Mouse (Mus musculus): ENCODE data around the gene Oaz1. TPM values are rescaled to one million over a fixed set of nuclear protein-coding genes. Genes with fewer than 3 reads are reported as not detected.

Gene Oaz1
- polyA plus RNA-seq (2015; fragmentation: Nextera tagmentation; extraction: Ambion mirVana) = 1,304 and 1,343 TPM in 2 replicates

DNA sequence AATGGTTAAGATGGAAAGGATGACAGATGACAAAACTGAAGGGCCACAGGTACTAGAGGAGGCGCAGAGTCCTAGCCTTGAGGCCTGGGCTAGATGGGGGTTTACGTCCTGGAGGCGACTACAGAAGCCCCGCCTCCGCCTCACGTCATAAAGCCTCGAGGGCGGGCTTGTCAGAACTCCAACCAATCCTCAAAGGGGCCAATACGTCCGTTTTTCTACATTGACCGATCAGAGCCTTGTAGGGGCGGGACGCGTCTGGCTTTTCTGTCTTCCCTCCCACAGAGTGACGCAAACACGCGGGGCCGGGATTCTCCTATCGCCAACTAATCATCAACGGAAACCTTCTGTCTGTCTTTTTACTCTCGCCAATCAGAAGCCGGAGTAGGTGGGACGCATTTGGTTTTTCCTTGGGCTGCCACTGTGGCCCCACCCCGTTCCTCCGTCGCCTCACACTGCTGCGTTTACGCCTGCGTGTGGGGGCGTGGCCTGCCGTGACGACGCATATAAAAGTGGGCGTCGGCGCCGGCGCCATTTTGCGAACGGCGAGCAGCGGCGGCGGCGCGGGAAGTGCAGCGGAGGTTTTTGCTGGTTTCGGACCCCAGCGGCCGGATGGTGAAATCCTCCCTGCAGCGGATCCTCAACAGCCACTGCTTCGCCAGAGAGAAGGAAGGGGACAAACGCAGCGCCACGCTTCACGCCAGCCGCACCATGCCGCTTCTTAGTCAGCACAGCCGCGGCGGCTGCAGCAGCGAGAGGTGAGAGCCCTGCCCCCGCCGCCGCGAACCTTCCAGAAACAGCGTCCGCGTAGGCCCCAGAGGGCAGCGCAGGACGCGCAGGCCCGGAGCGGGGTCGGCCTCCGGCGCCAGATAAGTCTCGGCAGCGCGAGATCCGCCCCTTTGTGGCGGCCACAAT is at the start of gene Oaz1:
Gene Oaz1 (plus strand): TSS at position 506 of the 912 bp plus-strand sequence.

DNA sequence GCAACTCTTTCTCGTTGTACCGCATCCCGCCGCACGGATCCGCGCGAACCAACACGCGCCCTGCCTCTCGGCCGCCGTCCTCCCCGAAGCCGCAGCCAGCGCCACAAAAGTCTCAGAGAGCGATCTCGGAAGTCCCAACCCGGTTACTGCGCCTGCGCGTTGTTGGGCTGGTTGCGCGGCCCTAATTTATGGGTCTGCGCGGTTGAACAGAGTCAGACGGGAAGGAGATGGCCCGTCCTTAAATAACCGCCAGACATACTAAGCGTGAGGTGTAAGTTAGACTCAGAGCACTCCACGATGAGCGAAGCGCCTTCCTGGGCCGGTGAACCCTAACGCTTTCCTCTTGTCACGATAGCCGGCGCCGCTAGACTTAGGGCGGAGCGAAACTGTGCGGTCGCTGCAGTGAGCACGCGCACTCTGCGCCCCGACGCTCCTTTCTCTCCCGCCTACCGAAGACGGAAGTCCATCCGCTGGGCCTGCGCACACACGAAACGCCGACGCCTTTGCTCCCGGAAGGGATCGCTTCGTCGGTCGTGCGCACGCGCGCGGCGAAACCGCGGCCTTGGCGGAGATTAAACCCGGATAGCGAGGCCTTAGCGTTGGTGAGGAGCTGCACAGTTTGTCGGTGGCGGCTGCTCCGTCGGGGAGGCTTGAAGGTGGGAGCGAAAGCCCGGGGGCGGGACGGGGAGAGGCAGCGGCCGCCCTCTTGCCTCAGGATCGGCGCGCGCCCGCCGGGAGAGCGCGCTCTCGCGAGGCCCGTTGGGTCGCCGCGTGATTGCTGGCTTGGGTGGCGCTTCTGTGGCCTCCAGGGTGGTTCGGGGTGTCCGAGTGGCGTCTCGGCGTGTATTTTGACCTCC is 28.1 kb upstream of the Oaz1 start, which contains the start of the genes Sf3a2 and Plekhj1:
Gene Sf3a2 (plus strand): TSS at position 49 of the 857 bp plus-strand sequence.
Gene Plekhj1 (minus strand): TSS at position 477 of the 857 bp plus-strand sequence.

DNA sequence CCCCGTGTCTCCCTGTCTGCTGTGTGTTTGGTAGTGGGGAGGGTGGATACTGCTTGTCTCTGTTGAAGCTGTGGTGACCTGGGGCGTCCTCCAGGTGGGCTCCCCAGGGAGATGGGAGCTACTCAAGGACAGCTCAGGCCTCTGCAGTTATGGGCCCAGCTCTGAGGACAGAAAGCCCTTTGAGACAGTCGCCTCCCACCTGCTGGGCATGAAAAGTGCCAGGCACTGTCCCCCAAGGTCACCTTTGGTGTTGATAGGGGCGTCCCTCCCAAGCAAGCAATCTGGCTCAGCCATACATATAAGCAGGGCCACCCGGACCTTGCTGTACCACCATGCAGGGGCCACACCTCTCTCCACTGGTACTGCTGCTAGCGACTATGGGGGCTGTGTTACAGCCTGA is 21.5 kb upstream of the Oaz1 start, which contains the start of gene Amh:
Gene Amh (plus strand): TSS at position 328 of the 400 bp plus-strand sequence.

DNA sequence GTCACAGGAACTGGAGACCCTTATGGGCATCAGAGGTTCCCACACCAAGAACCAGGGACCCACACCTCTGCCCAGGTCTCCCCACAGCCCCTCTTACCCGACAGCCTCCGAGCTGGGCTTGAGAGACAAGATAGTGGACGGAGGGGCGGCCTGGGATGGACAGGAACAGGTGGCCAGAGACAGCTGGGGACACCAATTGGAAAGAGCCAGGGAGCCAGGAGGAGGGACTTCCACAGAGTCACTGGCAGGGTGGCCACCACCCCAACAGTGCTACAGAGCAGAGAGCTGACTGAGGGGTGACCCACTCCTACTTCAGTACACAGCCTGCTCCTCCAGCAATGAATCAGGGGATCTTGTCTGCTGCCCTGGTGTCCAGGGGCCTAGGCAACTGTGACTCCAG is 13.1 kb upstream of the Oaz1 start, which contains the start of gene Jsrp1:
Gene Jsrp1 (minus strand): TSS at position 133 of the 400 bp plus-strand sequence.

DNA sequence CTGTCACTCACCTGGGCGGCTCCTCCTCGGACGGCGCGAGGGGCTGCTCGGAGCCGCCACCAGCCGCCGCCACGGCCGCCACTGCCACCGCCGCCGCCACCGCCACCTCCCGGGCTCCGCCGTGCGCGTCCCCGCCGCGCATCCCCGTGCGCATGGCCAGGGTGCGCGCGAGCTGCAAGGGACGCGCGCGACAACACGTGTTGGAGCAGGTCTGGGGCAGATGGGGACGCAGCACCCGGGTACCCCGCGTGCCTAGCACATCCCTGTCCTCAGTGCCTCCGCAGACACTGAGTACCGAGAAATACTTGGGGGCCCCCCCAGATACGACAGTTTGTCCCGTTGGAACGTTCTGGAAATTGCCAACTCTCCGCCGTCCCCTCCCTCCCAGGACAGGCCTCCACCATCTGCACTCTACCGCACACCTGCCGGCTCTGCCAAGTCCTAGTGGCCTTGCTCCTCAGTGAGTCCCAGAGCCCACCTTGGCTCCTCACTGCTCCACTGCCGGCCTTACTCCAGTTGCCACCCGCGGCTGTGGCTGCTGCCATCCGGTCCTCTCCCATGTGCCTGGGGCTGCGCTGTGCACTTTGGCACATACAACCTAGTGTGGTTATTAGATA is 17.6 kb downstream of the Oaz1 start, which contains the start of gene Lingo3:
Gene Lingo3 (minus strand): TSS at position 109 of the 617 bp plus-strand sequence.

DNA sequence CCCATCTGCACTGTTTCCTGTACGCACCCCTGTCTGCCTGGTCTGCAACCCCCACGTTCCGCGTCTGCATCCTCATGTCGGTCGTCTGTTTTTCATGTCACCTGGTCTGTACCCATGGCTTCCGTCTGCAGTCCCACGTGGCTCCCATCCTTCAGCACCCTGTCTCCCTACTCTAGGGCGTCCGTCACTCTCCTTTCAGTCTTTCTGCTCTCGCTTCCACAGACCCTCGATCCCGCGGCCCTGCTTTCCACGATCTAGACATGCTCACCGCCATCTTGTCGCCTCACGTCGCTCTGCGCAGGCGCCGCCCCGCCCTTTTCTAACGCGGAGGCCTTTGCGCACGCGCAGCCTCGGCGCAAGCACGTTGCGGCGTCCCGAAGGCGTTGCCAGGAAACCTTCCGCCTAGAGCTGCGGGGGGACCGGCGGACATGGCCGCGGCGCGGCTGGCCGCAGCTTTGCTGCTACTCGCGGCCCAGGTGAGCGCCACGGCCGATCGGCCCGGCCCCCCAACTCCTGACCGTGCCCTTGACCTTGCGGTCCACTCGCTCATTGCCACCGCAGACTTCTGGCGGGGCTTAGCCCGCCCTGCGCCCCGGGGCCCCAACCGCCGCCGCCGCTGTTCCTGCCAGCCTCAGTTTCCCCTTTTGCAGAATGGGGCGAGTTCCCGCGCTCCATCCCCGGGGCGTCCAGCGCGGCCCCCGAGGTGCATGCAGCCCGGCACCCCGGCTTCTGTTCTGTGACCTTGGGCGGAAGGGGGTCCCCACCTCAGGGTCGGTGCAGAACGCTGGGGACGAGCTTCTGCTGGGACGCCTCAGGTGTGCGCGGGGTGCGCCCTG is 28.7 kb downstream of the Oaz1 start, which contains the start of the genes Lsm7 and Sppl2b:
Gene Lsm7 (minus strand): TSS at position 297 of the 836 bp plus-strand sequence.
Gene Sppl2b (plus strand): TSS at position 363 of the 836 bp plus-strand sequence.

DNA sequence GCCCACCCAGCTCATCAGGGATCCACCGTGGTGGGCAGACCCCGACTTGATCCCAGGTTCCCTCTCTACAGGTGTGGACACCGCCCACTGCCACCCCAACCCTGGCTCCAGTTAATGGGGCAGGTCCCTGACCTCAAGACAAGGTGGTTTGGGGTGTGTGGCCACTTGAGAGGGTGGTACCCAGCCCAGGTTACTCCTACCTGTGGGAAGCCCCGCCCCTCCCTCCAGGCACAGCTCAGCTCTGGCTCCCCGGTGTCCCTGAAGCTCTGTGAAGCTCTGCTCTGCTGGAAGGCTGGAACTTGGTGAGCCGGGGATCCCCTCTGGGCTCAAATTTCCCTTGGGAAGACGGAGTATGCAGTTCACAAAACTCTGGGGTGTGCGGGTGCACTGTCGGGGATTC is 45.1 kb downstream of the Oaz1 start, which contains the start of gene Tmprss9:
Gene Tmprss9 (plus strand): TSS at position 268 of the 400 bp plus-strand sequence.

MicroRNA genes within 50 kb of the gene (microRNA counts, 519-probe panel; counts per million panel counts)
- microRNA mmu-miR-1982 = 296 counts per million, percentile 58 among the panel's probes with 10 or more counts

Small RNAs within 50 kb of the gene (microRNA-seq; reads per million reads assigned to microRNA genes)
- 3.0 to 5.4 reads per million in 2 experiments for gene Mir1982

Other genes with a start within 250 kb of the Oaz1 start
- 2.6 and 3.2 TPM in 2 replicates for gene Klf16, start 249.3 kb upstream of the Oaz1 start, polyA plus RNA-seq (2015; fragmentation: Nextera tagmentation; extraction: Ambion mirVana)
- gene Abhd17a, start 236.3 kb upstream of the Oaz1 start, polyA plus RNA-seq (2015; fragmentation: Nextera tagmentation; extraction: Ambion mirVana) = 76.8 and 93.8 TPM in 2 replicates
- 30.5 and 36.5 TPM in 2 replicates for gene Scamp4, start 223.8 kb upstream of the Oaz1 start, polyA plus RNA-seq (2015; fragmentation: Nextera tagmentation; extraction: Ambion mirVana)
- 2.5 and 3.5 TPM in 2 replicates for gene Adat3, start 223.8 kb upstream of the Oaz1 start, polyA plus RNA-seq (2015; fragmentation: Nextera tagmentation; extraction: Ambion mirVana)
- 0.87 and 1.2 TPM in 2 replicates for gene Gm49322, start 220.6 kb upstream of the Oaz1 start, polyA plus RNA-seq (2015; fragmentation: Nextera tagmentation; extraction: Ambion mirVana)
- gene Csnk1g2, start 203.8 kb upstream of the Oaz1 start, polyA plus RNA-seq (2015; fragmentation: Nextera tagmentation; extraction: Ambion mirVana) = 93.0 and 102 TPM in 2 replicates
- gene Btbd2, start 169.6 kb upstream of the Oaz1 start, polyA plus RNA-seq (2015; fragmentation: Nextera tagmentation; extraction: Ambion mirVana) = 31.9 and 36.3 TPM in 2 replicates
- gene Mknk2, start 148.5 kb upstream of the Oaz1 start, polyA plus RNA-seq (2015; fragmentation: Nextera tagmentation; extraction: Ambion mirVana) = 132 and 139 TPM in 2 replicates
- gene Mob3a, start 124.7 kb upstream of the Oaz1 start, polyA plus RNA-seq (2015; fragmentation: Nextera tagmentation; extraction: Ambion mirVana) = 19.4 and 20.4 TPM in 2 replicates
- gene Izumo4, start 124.5 kb upstream of the Oaz1 start, polyA plus RNA-seq (2015; fragmentation: Nextera tagmentation; extraction: Ambion mirVana) = 7.5 and 10.2 TPM in 2 replicates
- 31.6 and 35.9 TPM in 2 replicates for gene Ap3d1, start 84.4 kb upstream of the Oaz1 start, polyA plus RNA-seq (2015; fragmentation: Nextera tagmentation; extraction: Ambion mirVana)
- 8.6 and 10.6 TPM in 2 replicates for gene Dot1l, start 71.5 kb upstream of the Oaz1 start, polyA plus RNA-seq (2015; fragmentation: Nextera tagmentation; extraction: Ambion mirVana)
- gene Sf3a2, start 28.5 kb upstream of the Oaz1 start, polyA plus RNA-seq (2015; fragmentation: Nextera tagmentation; extraction: Ambion mirVana) = 28.5 and 34.2 TPM in 2 replicates
- gene Plekhj1, start 28.0 kb upstream of the Oaz1 start, polyA plus RNA-seq (2015; fragmentation: Nextera tagmentation; extraction: Ambion mirVana) = 44.2 and 55.6 TPM in 2 replicates
- not detected in 2 replicates for gene Amh, start 21.4 kb upstream of the Oaz1 start, polyA plus RNA-seq (2015; fragmentation: Nextera tagmentation; extraction: Ambion mirVana)
- 278 and 284 TPM in 2 replicates for gene Jsrp1, start 13.2 kb upstream of the Oaz1 start, polyA plus RNA-seq (2015; fragmentation: Nextera tagmentation; extraction: Ambion mirVana)
- gene Lingo3, start 17.4 kb downstream of the Oaz1 start, polyA plus RNA-seq (2015; fragmentation: Nextera tagmentation; extraction: Ambion mirVana) = 8.9 and 10.0 TPM in 2 replicates
- gene Lsm7, start 28.6 kb downstream of the Oaz1 start, polyA plus RNA-seq (2015; fragmentation: Nextera tagmentation; extraction: Ambion mirVana) = 171 and 175 TPM in 2 replicates
- gene Sppl2b, start 28.6 kb downstream of the Oaz1 start, polyA plus RNA-seq (2015; fragmentation: Nextera tagmentation; extraction: Ambion mirVana) = 20.0 and 20.7 TPM in 2 replicates
- gene Tmprss9, start 45.2 kb downstream of the Oaz1 start, polyA plus RNA-seq (2015; fragmentation: Nextera tagmentation; extraction: Ambion mirVana) = not detected in 2 replicates
- gene Timm13, start 74.3 kb downstream of the Oaz1 start, polyA plus RNA-seq (2015; fragmentation: Nextera tagmentation; extraction: Ambion mirVana) = 239 and 241 TPM in 2 replicates
- gene Lmnb2, start 91.6 kb downstream of the Oaz1 start, polyA plus RNA-seq (2015; fragmentation: Nextera tagmentation; extraction: Ambion mirVana) = 23.4 and 25.6 TPM in 2 replicates
- 24.5 and 29.0 TPM in 2 replicates for gene Gadd45b, start 103.4 kb downstream of the Oaz1 start, polyA plus RNA-seq (2015; fragmentation: Nextera tagmentation; extraction: Ambion mirVana)
- gene Gng7, start 188.3 kb downstream of the Oaz1 start, polyA plus RNA-seq (2015; fragmentation: Nextera tagmentation; extraction: Ambion mirVana) = 1.6 TPM in 2 replicates
- gene Diras1, start 199.0 kb downstream of the Oaz1 start, polyA plus RNA-seq (2015; fragmentation: Nextera tagmentation; extraction: Ambion mirVana) = 0.06 TPM in 1 of 2 replicates, not detected in the other
- 7.3 and 9.2 TPM in 2 replicates for gene Slc39a3, start 210.8 kb downstream of the Oaz1 start, polyA plus RNA-seq (2015; fragmentation: Nextera tagmentation; extraction: Ambion mirVana)
- 117 and 131 TPM in 2 replicates for gene Sgta, start 233.5 kb downstream of the Oaz1 start, polyA plus RNA-seq (2015; fragmentation: Nextera tagmentation; extraction: Ambion mirVana)
- gene Thop1, start 243.4 kb downstream of the Oaz1 start, polyA plus RNA-seq (2015; fragmentation: Nextera tagmentation; extraction: Ambion mirVana) = 34.9 and 40.3 TPM in 2 replicates

Measured in skeletal muscle tissue, postnatal 0 days (tissue).